Mouse (Mus musculus): ENCODE measurements around the gene Tmprss3.
A peak's percentile ranks its signal among the peaks of the same experiment; 100 is the strongest.

Gene Tmprss3

GRCm38 (mm10) chr17:31198877-31199276 lies at the start of gene Tmprss3:
Tmprss3 (minus strand) TSS chr17:31198977.
- DNase-seq (ENCODE audit: low read depth, low spot score), result no peak

GRCm38 (mm10) chr17:31247144-31247543 lies 48.4 kb upstream of the Tmprss3 start:
- DNase-seq (ENCODE audit: low read depth, low spot score), result no peak

GRCm38 (mm10) chr17:31245321-31245720 lies 46.5 kb upstream of the Tmprss3 start:
- no peak for DNase-seq (ENCODE audit: low read depth, low spot score)

GRCm38 (mm10) chr17:31242764-31243163 lies 44.0 kb upstream of the Tmprss3 start:
- peak; percentile 75 for DNase-seq (ENCODE audit: low read depth, low spot score)

DNA sequence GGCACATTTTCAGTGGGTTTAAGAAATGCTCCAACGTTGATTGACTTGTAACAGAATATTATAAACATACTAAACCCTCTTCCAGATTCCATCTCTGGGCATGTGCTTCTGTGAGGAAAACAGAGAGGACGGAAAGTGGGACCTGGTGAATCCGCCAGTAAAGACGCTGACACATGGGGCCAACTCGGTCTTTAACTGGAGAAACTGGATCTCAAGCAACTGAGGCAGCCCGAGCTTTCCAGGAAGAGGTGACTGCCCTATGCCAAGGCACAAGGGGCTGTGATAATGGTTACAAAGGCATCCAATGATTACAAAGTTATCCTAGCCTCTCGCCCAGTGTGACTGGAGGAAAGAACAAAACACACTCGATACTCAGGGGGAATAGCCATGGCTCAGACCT lies 42.4 kb upstream of the Tmprss3 start:
- no peak for DNase-seq (ENCODE audit: low read depth, low spot score)

- DNase-seq (ENCODE audit: low read depth, low spot score), result no peak
These were observed 39.6 kb upstream of the Tmprss3 start for GRCm38 (mm10) chr17:31238234-31239020.

DNA sequence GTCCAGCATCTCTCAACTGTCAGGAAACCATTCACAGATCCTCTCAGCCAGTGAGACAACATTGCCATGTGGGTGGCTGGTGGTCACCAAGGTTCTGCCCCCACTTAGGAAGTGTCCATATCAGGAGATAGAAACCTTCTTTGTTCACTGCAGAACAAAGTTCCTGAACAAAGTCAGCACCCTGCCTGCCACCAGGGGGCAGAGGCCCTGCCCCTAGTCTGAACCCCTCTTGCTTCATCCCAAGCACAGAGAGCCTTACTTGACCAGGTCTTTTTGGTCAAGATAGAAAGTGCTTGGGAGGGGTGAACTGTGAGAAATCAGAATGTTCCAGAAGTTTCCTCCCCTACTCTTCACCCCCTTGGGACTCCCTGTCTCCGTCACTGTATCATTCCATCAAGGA lies 37.1 kb upstream of the Tmprss3 start:
- no peak for DNase-seq (ENCODE audit: low read depth, low spot score)

DNA sequence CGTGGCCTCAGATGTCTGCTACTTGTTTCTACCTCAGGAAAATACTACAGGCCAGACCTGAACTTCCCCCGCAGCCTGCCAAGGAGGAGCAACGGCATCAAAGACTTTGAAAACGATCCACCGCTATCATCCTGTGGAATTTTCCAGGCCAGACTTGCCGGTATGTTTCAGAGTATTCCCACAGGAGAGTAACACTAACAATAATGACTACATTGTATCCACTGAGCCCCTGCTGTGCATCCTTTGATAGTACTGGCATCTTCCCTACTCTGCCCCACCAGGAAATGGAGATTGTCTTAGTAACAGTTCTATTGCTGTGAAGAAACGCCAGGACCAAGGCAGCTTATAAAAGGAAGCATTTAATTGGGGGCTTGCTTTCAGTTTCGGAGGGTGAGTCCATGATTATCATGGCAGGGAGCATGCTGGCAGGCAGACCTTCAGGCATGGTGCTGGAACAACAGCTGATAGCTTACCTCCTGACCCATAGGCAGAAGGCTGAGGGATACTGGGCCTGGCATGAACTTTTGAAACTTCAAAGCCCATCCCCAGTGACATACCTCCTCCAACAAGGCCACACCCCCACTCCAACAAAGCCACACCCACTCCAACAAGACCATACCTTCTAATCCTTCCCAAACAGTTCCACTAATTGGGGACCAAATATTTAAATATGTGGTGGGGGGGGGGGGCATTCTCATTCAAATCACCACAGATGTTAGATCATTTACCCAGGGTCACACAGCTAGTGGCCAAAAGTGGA lies 33.7 kb upstream of the Tmprss3 start:
- no peak for DNase-seq (ENCODE audit: low read depth, low spot score)

DNA sequence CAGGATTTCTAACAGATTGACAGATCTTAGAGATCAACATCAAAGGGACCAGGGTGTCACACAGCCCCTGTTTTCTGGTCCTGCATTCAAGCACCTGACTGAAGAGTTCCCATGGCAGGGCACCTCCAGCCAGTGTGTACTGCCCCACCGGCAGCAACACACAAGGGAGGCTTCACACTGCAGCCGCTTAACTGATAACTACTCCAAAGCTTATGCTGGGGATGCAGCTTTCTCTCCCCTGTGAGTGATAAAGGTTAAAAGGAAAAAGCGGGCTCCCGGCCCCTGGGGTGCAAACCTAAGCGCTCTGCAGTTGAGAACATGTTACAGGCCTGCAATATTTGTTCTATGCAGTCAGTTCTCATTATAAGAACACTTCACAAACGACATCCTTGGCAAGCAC lies 33.0 kb upstream of the Tmprss3 start:
- no peak for DNase-seq (ENCODE audit: low read depth, low spot score)

DNA sequence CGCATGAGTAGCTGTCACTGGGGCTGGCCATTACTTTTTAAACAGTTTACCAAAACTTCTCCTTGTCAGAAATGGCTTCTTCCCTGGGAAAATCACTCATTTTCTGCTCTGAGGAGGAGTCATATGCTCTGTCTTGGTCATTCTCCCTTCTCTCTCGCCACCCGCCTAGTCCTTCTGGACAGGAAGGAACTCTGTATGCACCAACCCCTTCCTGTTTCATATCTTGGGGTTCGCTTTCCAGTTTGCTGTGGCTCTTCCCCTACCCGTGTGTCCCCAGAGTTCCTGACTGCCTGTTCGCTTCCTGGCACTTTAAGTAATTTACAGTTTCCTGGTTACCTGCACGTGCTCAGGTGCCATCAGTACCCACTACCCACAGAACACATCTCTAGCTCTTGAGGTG lies 28.2 kb upstream of the Tmprss3 start:
- no peak for DNase-seq (ENCODE audit: low read depth, low spot score)

GRCm38 (mm10) chr17:31226368-31226767 lies 27.6 kb upstream of the Tmprss3 start:
- DNase-seq (ENCODE audit: low read depth, low spot score), result no peak

- DNase-seq (ENCODE audit: low read depth, low spot score), result peak; percentile 48
These were observed 25.8 kb upstream of the Tmprss3 start for GRCm38 (mm10) chr17:31224591-31224990.

DNA sequence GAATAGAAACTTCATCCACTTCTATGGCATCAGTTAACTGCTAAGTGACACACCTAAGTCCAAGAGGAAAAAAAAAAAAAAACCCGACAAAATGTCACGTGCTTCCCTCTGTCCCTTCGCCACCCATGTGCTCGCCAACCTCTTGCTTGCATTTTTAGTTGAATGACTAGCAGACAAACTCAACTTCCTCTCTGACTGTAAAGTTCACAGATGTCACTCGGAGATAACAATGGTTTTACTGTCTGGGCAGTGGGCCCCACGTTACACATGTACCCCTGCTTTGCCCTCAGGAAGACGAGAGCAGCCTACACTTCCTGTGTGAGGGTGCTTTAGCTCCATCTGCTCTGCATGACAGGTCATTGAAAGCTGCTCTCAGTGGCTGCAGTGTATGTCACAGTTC lies 25.1 kb upstream of the Tmprss3 start:
- peak; percentile 83 for DNase-seq (ENCODE audit: low read depth, low spot score)

- peak; percentile 33 for DNase-seq (ENCODE audit: low read depth, low spot score)
These were observed 24.1 kb upstream of the Tmprss3 start for GRCm38 (mm10) chr17:31222810-31223310.

DNA sequence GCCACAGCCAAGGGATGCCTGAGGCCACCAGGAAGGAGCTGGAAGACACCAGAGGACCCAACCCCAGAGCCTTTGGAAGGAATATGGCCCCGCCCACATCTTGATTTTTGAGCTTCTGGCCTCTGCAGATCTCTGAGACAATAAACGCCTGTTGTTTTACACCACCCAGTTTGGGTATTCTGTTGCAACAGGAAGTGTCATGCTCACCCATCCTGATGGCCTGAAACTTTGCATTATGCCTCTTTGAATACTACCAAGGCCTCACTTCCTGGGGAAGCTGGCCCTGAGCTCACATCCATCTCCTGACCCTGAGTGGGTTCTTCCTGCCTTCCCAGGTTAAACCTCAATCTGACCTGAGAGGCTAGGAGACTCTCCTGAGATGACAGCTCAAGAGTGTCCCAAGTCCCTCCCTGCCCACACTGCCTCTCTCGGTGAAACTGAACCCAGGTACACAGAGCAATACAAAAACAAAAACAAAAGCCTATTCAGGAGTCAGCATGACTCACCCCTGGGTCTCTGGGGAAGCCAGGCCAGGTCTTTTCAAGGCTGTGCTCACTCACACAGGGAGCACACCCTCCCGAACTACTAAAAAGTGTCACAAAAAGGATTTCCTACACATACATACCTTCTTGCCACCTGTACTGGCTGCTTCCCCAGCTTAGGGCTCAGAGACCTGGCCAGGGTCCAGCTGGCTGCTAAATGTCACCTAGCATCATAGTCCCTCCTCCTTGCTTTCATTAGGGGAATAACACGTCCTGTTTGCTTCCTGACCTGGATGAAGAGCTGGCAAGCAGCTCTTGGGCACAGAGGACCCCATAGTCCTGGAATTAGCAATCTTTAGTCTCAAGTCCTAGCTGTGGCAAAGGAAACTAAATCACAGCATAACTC lies 17.5 kb upstream of the Tmprss3 start:
- no peak for DNase-seq (ENCODE audit: low read depth, low spot score)

DNA sequence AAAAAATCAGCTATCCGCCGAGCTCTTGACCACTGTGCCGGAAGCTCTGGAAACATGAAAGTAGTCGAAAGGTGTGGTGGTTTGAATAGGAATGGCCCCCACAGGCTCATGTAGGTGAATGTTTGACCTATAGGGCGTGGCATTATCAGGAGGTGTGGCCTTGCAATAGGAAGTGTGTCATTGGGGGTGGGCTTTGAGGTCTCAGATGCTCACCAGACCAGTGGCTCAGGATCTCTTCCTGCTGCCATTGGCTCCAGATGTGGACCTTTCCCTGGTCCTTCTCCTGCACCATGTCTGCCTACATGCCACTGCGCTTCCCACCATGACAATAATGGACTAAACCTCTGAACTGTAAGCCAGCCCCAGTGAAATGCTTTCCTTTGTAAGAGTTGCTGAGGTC lies 13.1 kb upstream of the Tmprss3 start:
- DNase-seq (ENCODE audit: low read depth, low spot score), result peak; percentile 32

GRCm38 (mm10) chr17:31210299-31210698 lies 11.5 kb upstream of the Tmprss3 start:
- DNase-seq (ENCODE audit: low read depth, low spot score), result peak; percentile 78

DNA sequence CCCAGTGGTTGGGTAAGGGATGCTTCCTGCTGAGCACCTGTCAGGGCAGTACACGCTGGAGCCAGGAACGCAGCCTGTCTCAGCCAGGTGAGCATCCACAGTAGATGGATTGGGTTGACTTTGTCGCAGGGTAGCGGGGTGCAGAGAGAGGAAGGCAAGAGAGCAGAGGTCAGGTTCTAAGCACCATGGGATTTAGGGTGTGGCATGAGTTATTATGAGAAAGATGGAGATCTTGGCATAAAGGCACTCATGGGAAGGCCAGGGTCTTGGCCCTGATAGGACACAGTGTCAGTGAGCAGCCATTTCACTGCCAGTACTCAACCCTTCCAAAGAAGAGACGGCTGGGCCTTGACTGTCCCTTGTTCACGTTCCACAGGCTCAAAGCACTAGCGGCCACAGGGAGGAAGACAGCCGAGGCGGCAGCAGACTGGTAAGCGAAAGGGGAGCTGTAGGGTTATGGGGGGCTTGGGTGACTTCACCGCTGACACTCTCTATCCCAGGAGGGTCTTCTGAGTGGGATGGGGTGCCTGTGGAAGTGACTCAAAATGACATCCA lies 10.7 kb upstream of the Tmprss3 start:
- peak; percentile 56 for DNase-seq (ENCODE audit: low read depth, low spot score)

DNA sequence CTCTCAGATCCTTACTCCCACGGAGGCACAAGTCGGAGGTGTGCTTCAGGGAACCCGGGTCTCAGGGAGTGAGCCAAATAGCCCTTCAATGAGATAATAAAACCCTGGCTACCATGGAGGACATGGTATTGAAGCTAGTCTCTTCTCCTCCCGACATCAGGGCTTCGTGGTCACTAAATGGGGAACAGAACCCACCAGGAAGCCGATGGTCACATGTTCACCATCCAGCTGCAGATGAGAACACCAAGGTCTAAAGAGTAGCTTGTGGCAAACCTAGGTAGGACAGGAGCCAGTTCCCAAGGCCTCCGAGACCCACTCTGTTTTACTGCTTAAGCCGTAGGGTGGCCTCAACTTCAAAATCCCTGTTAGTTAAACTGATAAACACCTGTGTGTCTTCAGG lies 9.9 kb upstream of the Tmprss3 start:
- no peak for DNase-seq (ENCODE audit: low read depth, low spot score)

DNA sequence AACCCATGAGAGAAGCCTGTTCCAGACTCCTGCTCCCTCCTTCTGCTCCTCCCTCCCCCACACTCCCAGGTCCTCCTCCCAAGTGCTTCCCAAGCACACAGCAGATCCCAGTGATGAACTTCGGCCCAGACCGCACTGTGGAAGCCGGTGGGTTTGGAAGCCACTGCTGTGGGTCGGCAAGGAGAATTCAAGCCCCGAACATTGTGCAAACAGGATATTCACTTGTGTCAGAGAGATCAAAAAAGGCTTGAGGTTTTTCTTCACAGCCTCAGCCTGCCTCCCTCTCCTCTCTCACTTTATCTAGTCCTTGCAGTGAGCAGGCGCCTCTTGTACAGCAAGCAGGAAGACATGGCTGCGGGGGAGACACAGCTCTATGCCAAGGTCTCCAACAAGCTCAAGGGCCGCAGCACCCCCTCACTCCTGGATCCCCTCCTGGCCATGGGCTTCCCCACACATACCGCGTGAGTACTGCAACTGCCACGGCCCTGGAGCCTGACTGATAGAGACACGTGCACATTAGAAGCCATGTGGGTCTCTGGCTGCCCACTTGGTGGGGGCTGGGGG lies 9.1 kb upstream of the Tmprss3 start, which contains the start of gene Ubash3a:
Ubash3a (plus strand) TSS at position 103 of the 564 bp plus-strand sequence.
- DNase-seq (ENCODE audit: low read depth, low spot score), result peak; percentile 81

DNA sequence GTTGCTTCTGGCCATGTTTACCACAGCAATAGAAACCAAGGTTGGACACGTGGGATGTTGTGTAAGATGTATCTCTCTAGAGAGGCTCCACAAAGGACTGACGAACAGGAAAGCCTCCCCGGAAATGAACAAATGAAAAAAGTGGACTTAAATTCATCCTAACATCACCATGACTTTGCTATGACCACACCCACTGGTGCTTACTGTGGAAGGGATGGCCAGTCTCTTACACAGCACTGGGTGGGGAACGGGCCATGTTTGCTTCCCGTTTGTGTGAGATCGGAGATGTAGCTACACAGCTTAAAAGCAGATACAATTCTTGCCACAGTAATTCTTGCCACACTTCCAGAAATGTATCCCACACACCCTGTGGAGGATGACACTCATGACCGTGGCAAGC lies 2.5 kb downstream of the Tmprss3 start:
- no peak for DNase-seq (ENCODE audit: low read depth, low spot score)

Measured in CD4-positive, CD25-positive, alpha-beta regulatory T cell, adult 2 months (primary cell).